Mouse (Mus musculus): ENCODE measurements at regions not wholly inside any gene's neighbourhood (a gene's known extent, or its start where the extent isn't known, plus 50 kb on each side); places are given as distances from the start of the nearest gene placed in this dataset.

GRCm38 (mm10) chr16:76694913-76695312 is 318.6 kb upstream of the Usp25 start:
- DNase-seq = peak; percentile 11 to 46

- no peak for DNase-seq
Measured at GRCm38 (mm10) chr16:76687735-76688447, 314.3 kb upstream of the Nrip1 start.

DNA sequence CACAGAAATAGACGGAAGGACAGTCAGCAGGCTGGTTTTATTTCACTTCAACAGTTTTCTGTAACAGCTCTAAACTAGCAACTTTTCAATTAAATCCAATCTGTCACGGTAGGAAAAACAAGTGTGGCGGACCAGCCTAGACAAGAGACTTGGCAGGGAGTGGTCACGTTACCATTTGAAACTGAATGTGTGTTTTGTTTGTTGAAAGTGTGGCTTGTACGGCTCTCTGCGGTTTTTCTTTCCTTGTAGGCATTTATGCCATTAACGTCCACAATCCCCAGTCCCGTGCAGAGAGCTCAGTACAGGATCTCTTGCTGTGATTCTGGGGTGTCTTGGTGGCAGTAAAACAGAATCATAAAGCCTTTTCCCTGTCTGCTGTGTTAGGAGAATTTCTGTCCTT is 311.9 kb upstream of the Nrip1 start:
- DNase-seq = peak in 1 of 2 experiments; percentile 21

DNA sequence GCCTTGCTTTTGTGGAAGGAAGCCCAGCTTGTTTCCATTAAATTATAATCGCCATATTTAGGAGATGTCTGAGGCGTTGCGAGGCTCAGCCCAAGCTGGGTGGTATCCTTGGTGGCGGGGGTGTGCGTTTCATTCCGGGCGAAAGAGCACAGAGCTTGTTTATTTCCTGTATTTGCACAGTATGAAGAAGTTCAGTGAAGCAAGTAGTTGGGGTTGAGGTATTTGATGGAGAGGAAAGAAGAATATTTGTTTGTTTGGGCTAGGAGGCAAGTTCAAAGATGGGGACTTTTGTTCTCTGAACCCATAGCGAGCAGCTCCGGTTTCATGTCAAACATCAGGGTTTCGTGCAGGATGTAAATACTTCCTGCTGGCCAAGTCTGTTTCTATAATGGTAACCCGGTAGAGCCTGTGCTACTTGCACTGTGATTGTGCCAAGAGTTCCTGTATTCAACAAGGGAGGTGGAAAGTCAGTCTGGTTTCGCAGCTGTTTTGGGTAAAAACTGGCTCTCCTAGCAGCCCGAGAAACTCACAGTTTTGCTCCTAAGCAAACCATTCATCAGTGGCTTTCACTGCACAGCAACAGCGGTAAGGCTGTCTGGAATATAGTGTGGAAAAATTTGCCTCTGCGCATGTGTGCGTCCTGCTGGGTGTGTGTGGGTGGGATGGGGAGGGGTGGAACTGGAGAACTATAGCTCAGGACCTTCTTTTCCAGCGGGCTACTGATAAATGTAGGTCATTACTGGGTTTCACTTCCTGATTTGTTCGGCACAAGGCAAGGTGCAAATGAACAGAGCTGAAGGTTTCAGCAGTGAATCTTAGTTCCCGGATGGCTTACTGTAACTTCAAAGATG is 306.7 kb upstream of the Nrip1 start:
- DNase-seq = peak; percentile 16 to 34

DNA sequence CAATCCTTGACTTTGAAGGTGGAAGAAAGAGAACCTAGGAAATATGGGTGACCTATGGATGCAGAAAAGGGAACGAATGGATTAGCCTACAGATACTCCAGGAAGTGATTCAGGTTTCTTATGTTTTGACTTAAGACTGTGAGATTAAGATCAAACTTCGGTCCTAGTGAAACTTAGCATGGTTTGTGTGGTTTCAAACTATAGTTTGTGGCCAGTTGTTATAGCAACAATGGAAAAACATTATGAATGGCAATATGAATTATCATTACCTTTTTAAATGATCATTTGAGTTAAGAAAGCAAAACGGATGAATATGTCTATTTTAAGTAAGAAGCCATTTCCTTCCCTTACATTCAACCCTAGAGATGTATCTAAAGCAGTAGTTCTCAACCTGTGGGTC is 305.3 kb upstream of the Nrip1 start:
- DNase-seq = no peak

DNA sequence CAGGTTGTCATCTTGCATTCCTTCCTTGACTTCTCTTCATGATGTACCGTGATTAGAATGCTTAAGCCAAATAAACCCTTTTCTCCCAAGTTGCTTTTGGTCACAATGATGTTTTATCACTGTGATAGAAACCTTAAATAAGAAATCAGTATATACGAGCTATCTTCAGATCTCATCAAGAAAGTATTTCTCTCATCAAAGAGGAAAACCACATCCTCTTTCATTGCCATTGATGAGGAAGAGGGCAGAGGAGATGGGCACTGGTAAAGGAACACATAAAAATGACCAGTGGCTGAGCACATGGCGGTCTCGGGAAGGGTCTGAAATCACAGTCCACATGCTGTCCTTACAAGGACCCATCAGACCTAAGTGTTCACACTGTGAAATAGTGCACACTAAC is 296.2 kb upstream of the Nrip1 start:
- DNase-seq = no peak

DNA sequence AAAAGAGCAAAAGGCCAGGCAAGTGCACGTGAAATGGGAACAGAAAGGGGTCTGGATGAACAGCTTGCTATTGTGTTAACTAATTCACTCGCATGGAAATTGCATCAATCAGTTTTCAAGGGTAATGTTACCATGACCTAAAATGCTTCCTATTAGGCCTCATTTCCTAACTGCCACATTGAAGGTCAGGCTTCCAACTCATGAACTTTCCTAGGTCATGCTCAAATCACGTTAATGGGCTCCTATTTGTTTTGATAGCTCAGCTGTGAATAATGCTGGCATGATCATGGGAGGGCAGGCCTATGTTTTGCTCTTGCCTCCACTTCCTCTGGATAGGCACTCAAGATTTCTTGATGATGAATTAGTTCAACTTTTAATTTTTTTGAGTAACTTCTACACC is 293.4 kb upstream of the Nrip1 start:
- DNase-seq = no peak

DNA sequence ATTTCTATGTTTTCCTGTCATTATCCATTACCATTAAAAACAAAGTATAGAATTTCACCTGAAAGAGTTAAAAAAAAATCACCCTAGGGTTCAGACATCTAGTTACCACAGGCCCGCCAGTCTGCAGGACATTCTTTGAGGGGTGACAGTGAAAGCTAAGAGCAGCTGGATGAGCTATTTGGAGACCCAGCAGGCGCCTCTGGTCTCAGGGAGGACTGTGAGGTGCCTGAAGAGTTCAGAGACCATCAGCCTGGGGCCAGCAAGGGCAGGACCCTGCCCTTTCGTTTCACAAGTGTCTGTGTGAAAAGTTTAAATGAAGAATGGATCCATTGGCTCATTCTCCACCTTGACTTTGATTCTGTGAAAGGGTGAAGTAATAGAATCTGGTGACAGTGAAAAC is 281.5 kb upstream of the Nrip1 start:
- DNase-seq = no peak

DNA sequence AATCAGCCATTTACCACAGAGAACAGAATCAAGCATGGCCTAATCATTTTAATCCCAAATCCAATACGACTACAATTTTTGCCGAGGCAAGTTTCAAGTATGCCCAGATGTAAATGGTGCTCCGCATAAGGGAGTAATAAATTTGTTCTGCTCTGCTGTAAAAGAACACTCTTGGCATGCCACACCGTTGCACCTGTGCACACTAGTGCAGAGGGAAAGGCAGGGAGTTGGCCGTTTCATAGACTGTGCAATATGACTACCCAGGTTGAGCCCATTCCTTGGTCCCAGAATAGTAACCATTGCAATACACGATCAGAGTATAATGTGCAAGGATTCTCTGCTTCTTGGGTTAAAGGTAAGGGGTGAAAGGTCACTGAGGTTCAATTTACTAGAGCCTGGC is 270.7 kb upstream of the Nrip1 start:
- DNase-seq = no peak

GRCm38 (mm10) chr16:76643801-76644200 is 270.2 kb upstream of the Nrip1 start:
- DNase-seq = no peak

- DNase-seq = no peak
Measured at GRCm38 (mm10) chr16:76635169-76635568, 261.5 kb upstream of the Nrip1 start.

DNA sequence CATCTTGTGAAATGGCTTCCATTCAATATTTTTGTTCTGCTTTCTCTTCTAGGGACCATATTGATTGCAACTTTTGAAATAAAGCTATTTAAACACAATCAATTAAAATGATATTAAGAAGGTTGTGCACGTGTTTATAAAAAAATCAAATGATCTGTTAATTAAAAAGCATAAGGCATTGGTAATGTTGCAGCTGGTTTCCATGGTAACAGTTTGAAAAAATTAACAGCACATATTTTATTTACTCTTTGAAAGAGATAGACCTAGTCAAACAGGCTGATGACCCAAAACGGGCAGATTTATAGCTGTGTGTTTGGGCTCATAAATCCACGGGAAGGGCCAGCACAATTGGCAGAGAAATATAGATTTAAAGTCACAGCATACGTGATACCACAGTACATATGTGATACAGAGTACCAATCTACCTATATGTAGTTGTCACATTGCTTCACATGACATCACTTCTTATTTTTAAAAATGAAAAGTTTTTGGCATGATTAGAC is 260.6 kb upstream of the Nrip1 start:
- DNase-seq = no peak

DNA sequence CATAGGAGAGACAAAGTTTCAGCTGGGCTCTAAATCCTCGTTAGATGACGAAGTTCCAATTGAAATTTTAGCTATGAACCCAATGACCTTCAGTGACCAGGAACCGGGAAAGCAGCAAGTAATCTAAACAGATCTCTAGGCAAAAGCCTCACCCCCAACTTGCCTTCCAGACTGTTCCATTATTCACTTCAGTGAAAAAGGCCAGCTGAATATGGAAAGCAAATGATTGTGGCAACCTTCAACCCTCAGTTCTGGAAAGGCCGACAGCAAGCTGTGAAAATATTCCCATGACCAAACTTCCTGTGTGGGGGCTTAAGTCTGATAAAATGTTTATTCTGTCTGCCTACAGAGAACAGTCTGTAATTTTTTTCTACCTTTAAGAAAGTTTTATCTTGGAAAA is 252.5 kb upstream of the Nrip1 start:
- DNase-seq = no peak

GRCm38 (mm10) chr16:76621715-76622114 is 248.1 kb upstream of the Nrip1 start:
- DNase-seq = no peak

- DNase-seq = no peak
Measured at GRCm38 (mm10) chr16:76618295-76618694, 244.7 kb upstream of the Nrip1 start.

DNA sequence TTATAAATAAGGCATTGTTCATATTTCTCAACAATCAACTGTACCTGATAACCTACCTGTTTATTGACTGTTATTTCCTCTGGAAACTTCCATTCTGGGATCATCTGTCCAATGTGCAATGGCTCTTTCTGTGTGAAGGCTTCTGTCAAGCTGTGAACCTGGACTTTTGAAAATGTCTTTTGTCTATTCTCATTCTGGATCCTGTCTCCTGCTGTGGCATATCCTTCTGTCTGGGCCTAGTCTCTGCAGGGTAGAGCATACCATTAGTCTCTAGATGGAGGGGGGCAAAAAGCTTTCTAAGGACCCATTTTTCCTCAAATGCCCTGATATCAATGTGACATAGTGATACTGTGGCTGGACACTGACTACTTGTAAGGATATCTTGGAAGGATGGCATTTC is 237.4 kb upstream of the Nrip1 start:
- no peak for DNase-seq

GRCm38 (mm10) chr16:76604914-76605313 is 231.3 kb upstream of the Nrip1 start:
- no peak for DNase-seq

DNA sequence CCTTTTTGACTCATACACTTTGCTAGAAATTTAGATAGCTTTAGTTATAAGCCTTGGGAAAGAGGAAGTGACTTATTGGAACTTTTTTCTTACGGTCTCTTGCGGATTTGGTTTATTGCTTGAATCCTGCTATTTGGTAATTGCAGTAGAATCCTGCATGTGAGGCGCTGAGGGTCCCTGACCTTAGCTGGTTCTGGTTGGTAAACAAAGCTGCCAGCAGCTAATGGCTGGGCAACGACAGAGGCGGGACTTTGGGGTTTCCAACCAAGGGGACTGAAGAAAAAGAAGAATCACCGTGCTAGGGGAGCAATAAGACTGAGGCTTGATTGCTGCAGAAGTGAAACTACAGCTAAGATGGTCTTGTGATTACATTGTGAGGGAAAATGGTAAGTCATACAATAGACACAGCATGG is 230.2 kb upstream of the Nrip1 start:
- DNase-seq = no peak

DNA sequence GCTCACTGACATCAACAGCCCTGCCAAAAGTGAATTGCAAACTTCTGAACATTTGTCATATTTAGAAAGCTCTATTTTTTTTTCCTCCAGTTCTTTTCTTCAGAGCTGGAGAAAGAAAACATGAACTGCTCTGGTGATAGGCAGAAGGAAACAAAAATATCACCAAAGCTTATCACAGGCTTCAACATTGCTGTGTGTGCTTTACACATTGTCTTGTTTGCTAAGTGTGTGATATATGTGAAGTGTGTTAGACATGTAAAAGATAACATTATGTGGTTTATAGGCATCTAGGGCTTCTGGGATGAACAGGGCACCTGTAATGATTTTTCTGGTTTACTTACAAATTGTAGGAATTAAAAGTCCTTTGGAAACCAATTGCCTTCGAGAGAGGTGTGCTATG is 229.8 kb upstream of the Nrip1 start:
- DNase-seq = no peak

GRCm38 (mm10) chr16:76600131-76600530 is 226.5 kb upstream of the Nrip1 start:
- peak; percentile 7 to 32 for DNase-seq

- DNase-seq = no peak
Measured at GRCm38 (mm10) chr16:76591956-76592768, 218.5 kb upstream of the Nrip1 start.

GRCm38 (mm10) chr16:76589791-76590190 is 216.2 kb upstream of the Nrip1 start:
- no peak for DNase-seq

DNA sequence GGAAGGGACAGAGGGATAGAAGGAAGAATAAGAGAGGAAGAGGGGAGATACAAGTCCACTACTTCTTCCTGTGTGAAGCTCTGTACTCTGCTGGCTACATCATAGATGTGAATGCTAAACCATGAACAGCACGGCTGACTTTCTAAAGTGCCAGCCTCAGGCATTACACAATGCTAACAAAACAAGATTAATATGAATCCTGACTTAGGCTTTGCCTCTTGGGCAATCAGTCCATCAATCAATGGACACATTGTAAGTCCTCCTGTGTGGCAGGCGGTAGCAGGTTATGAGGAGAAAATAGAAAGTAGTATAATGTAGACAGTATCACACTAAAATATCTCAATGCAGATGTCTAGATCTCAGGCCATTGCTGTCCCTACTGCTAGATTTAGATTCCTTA is 203.6 kb upstream of the Nrip1 start:
- DNase-seq = no peak
